Mouse (Mus musculus) thymus, adult 2 months (tissue): ENCODE data around the gene Syt3.

ENCODE experiments used
- CTCF ChIP-seq: fragments of 200-500 bp; IDR thresholded peaks from 2 replicates; pipeline ENCODE4 v1.5.1; 2012; ENCODE audit warnings: mild to moderate bottlenecking, control low read depth, low read length, moderate library complexity, borderline replicate concordance; ENCODE audit not compliant: control insufficient read depth, poor library complexity, insufficient read depth; ENCODE audit errors: extremely low read depth
- POLR2A ChIP-seq: fragments of 200-500 bp; IDR thresholded peaks from 2 replicates; pipeline ENCODE4 v1.6.1; 2012; ENCODE audit warnings: mild to moderate bottlenecking, low read length, control low read depth, moderate library complexity; ENCODE audit not compliant: control insufficient read depth, poor library complexity, insufficient read depth; ENCODE audit errors: extremely low read depth

GRCm38 (mm10) chr7:44341714-44342113, 42.2 kb upstream of the Syt3 start:
- TF ChIP-seq CTCF (no peak), POLR2A (no peak)
